Mouse (Mus musculus): ENCODE measurements around the gene Zfp503. TPM values are rescaled to one million over a fixed set of nuclear protein-coding genes. Genes with fewer than 3 reads are reported as not detected.
A peak's percentile ranks its signal among the peaks of the same experiment; 100 is the strongest.

Zfp503 gene
- polyA plus RNA-seq (2015; fragmentation: Nextera tagmentation; extraction: Ambion mirVana) = 6.1 and 7.7 TPM in 2 replicates

- H3K36me3 ChIP-seq (ENCODE audit: poor library complexity, severe bottlenecking) = no peaks in the 10 kb centered on the region
- no peaks in the 10 kb centered on the region for H3K9me3 ChIP-seq (replicated peaks)
- peak within 1 kb of the TSS; percentile 54 for H3K9ac ChIP-seq
- H3K4me3 ChIP-seq = peak within 1 kb of the TSS; percentile 65
- H3K27ac ChIP-seq = peak within 1 kb of the TSS; percentile 71
- WGBS = under 1% methylated on average over 35 of the region's 37 CpGs
- H3K27me3 ChIP-seq = peaks cover 87% of the 10 kb centered on the region
- ATAC-seq = no peak
- peak within 1 kb of the TSS; percentile 92 for H3K4me2 ChIP-seq
- H3K4me1 ChIP-seq = peaks cover 68% of the 10 kb centered on the region
Observed at GRCm38 (mm10) chr14:21989291-21989913, at the start of gene Zfp503. Zfp503 (minus strand) TSS chr14:21989601.

GRCm38 (mm10) chr14:22037498-22038131 is 48.2 kb upstream of the Zfp503 start:
- Histone ChIP-seq H3K9me3 (replicated peaks) (no peaks in the 10 kb centered on the region), H3K27me3 (peaks cover 85% of the 10 kb centered on the region), H3K4me2 (peak overlapping the region; percentile 29), H3K4me3 (no peak overlapping the region), H3K9ac (no peak overlapping the region), H3K36me3 (ENCODE audit: poor library complexity, severe bottlenecking) (no peaks in the 10 kb centered on the region), H3K27ac (no peak overlapping the region), H3K4me1 (peaks cover 31% of the 10 kb centered on the region)
- ATAC-seq = peak; percentile 57
- WGBS = 25% methylated on average over 16 of the region's 16 CpGs

- ATAC-seq = peak; percentile 69
- H3K27me3 ChIP-seq = peaks cover 81% of the 10 kb centered on the region
- 32% methylated on average over 12 of the region's 12 CpGs for WGBS
Observed at GRCm38 (mm10) chr14:22036802-22037497, 47.5 kb upstream of the Zfp503 start.

GRCm38 (mm10) chr14:22036338-22036737 is 46.9 kb upstream of the Zfp503 start:
- H3K4me2 ChIP-seq = peak overlapping the region; percentile 8; the same call in 1 of the 2 replicates
- no peaks in the 10 kb centered on the region for H3K36me3 ChIP-seq (ENCODE audit: poor library complexity, severe bottlenecking)
- H3K9me3 ChIP-seq (replicated peaks) = no peaks in the 10 kb centered on the region
- peaks cover 31% of the 10 kb centered on the region for H3K4me1 ChIP-seq
- 20% methylated on average over 6 of the region's 6 CpGs for WGBS
- peak; percentile 52; the same call in 1 of the 2 replicates for ATAC-seq
- peaks cover 78% of the 10 kb centered on the region for H3K27me3 ChIP-seq
- H3K9ac ChIP-seq = no peak overlapping the region
- H3K4me3 ChIP-seq = no peak overlapping the region
- H3K27ac ChIP-seq = peak overlapping the region; percentile 37

More at GRCm38 (mm10) chr14:22036802-22037497, 47.5 kb upstream of the Zfp503 start:
- H3K36me3 ChIP-seq (ENCODE audit: poor library complexity, severe bottlenecking) = no peaks in the 10 kb centered on the region
- H3K27ac ChIP-seq = no peak overlapping the region
- no peak overlapping the region for H3K4me3 ChIP-seq
- H3K9ac ChIP-seq = no peak overlapping the region
- no peaks in the 10 kb centered on the region for H3K9me3 ChIP-seq (replicated peaks)
- peak overlapping the region; percentile 29; the same call in 1 of the 2 replicates for H3K4me2 ChIP-seq
- peaks cover 31% of the 10 kb centered on the region for H3K4me1 ChIP-seq

- 12% methylated on average over 3 of the region's 3 CpGs for WGBS
- no peak overlapping the region for H3K9ac ChIP-seq
- no peaks in the 10 kb centered on the region for H3K9me3 ChIP-seq (replicated peaks)
- ATAC-seq = no peak; the same call in 1 of the 2 replicates
- peak overlapping the region; percentile 8; the same call in 1 of the 2 replicates for H3K4me2 ChIP-seq
- H3K36me3 ChIP-seq (ENCODE audit: poor library complexity, severe bottlenecking) = no peaks in the 10 kb centered on the region
- H3K27me3 ChIP-seq = peaks cover 75% of the 10 kb centered on the region
- H3K4me3 ChIP-seq = no peak overlapping the region
- peaks cover 31% of the 10 kb centered on the region for H3K4me1 ChIP-seq
- no peak overlapping the region for H3K27ac ChIP-seq
Observed at GRCm38 (mm10) chr14:22035900-22036299, 46.5 kb upstream of the Zfp503 start.

- Histone ChIP-seq H3K27ac (no peak overlapping the region), H3K4me2 (no peak overlapping the region), H3K4me1 (peaks cover 11% of the 10 kb centered on the region), H3K4me3 (no peak overlapping the region), H3K9me3 (replicated peaks) (no peaks in the 10 kb centered on the region), H3K9ac (no peak overlapping the region), H3K27me3 (peaks cover 48% of the 10 kb centered on the region), H3K36me3 (ENCODE audit: poor library complexity, severe bottlenecking) (no peaks in the 10 kb centered on the region)
- WGBS = 79% methylated on average over 4 of the region's 4 CpGs
- no peak for ATAC-seq
Observed at GRCm38 (mm10) chr14:22023533-22023932, 34.1 kb upstream of the Zfp503 start.

- Histone ChIP-seq H3K9ac (no peak overlapping the region), H3K36me3 (ENCODE audit: poor library complexity, severe bottlenecking) (no peaks in the 10 kb centered on the region), H3K4me3 (no peak overlapping the region), H3K4me2 (no peak overlapping the region), H3K4me1 (peaks cover 11% of the 10 kb centered on the region), H3K27ac (no peak overlapping the region), H3K9me3 (replicated peaks) (no peaks in the 10 kb centered on the region), H3K27me3 (peaks cover 71% of the 10 kb centered on the region)
- 26% methylated on average over 2 of the region's 2 CpGs for WGBS
- peak; percentile 58 for ATAC-seq
Observed at GRCm38 (mm10) chr14:22020885-22021284, 31.5 kb upstream of the Zfp503 start.

GRCm38 (mm10) chr14:22019949-22020845 is 30.8 kb upstream of the Zfp503 start:
- no peak overlapping the region for H3K9ac ChIP-seq

GRCm38 (mm10) chr14:22019252-22019948 is 30.0 kb upstream of the Zfp503 start, which contains the start of gene Lrmda:
Lrmda (plus strand) TSS chr14:22019712.
- Histone ChIP-seq H3K27ac (no peak within 1 kb of the TSS), H3K4me1 (peaks cover 11% of the 10 kb centered on the region), H3K27me3 (peaks cover 75% of the 10 kb centered on the region), H3K36me3 (ENCODE audit: poor library complexity, severe bottlenecking) (no peaks in the 10 kb centered on the region), H3K4me2 (peak within 1 kb of the TSS; percentile 60), H3K4me3 (peak within 1 kb of the TSS; percentile 25), H3K9ac (peak within 1 kb of the TSS; percentile 43; the same call in 1 of the 2 replicates), H3K9me3 (replicated peaks) (no peaks in the 10 kb centered on the region)
- ATAC-seq = no peak
- WGBS = 3% methylated on average over 33 of the region's 33 CpGs

More at GRCm38 (mm10) chr14:22019949-22020845, 30.8 kb upstream of the Zfp503 start:
- no peaks in the 10 kb centered on the region for H3K9me3 ChIP-seq (replicated peaks)
- peaks cover 11% of the 10 kb centered on the region for H3K4me1 ChIP-seq
- peaks cover 71% of the 10 kb centered on the region for H3K27me3 ChIP-seq
- 34% methylated on average over 12 of the region's 12 CpGs for WGBS
- peak overlapping the region; percentile 25 for H3K4me3 ChIP-seq
- H3K27ac ChIP-seq = no peak overlapping the region
- peak overlapping the region; percentile 60 for H3K4me2 ChIP-seq
- no peak for ATAC-seq
- H3K36me3 ChIP-seq (ENCODE audit: poor library complexity, severe bottlenecking) = no peaks in the 10 kb centered on the region

- H3K9ac ChIP-seq = no peak overlapping the region
- peaks cover 11% of the 10 kb centered on the region for H3K4me1 ChIP-seq
- no peak overlapping the region for H3K27ac ChIP-seq
- no peaks in the 10 kb centered on the region for H3K36me3 ChIP-seq (ENCODE audit: poor library complexity, severe bottlenecking)
- no peaks in the 10 kb centered on the region for H3K9me3 ChIP-seq (replicated peaks)
- H3K27me3 ChIP-seq = peaks cover 83% of the 10 kb centered on the region
- no peak overlapping the region for H3K4me3 ChIP-seq
- 75% methylated on average over 5 of the region's 5 CpGs for WGBS
- no peak overlapping the region for H3K4me2 ChIP-seq
- no peak for ATAC-seq
Observed at GRCm38 (mm10) chr14:22017011-22017410, 27.6 kb upstream of the Zfp503 start.

GRCm38 (mm10) chr14:22014781-22015180 is 25.4 kb upstream of the Zfp503 start:
- Histone ChIP-seq H3K4me2 (no peak overlapping the region), H3K27me3 (peaks cover 81% of the 10 kb centered on the region), H3K36me3 (ENCODE audit: poor library complexity, severe bottlenecking) (no peaks in the 10 kb centered on the region), H3K9ac (no peak overlapping the region), H3K9me3 (replicated peaks) (no peaks in the 10 kb centered on the region), H3K4me3 (no peak overlapping the region), H3K27ac (no peak overlapping the region), H3K4me1 (peaks cover 6% of the 10 kb centered on the region)
- ATAC-seq = no peak
- WGBS = 80% methylated on average over 4 of the region's 4 CpGs

Data from forebrain, embryonic 13.5 days (tissue).